Mouse (Mus musculus) liver, adult 2 months (tissue): ENCODE results near the gene Adgrl1. TPM values are rescaled to one million over a fixed set of nuclear protein-coding genes. Genes with fewer than 3 reads are reported as not detected.

Source experiments
- DNase-seq: peaks from one replicate; pipeline ENCODE4 v3.0.0-alpha.2; 2011; ENCODE audit warnings: low read depth, low spot score; ENCODE audit errors: extremely low read depth
- H3K27ac ChIP-seq: fragments of 200-500 bp; replicated peaks from 2 replicates; pipeline ENCODE4 v1.5.1; 2012; ENCODE audit warnings: low read depth, mild to moderate bottlenecking, control low read depth, inconsistent platforms, low read length; ENCODE audit not compliant: insufficient read depth
- H3K27me3 ChIP-seq: fragments of 200-500 bp; 2 replicates; pipeline ENCODE4 v1.6.1; 2012; ENCODE audit warnings: mild to moderate bottlenecking, moderate library complexity, low read length, inconsistent platforms; ENCODE audit not compliant: control insufficient read depth, insufficient read depth
- H3K36me3 ChIP-seq: fragments of 200-500 bp; 2 replicates; pipeline ENCODE4 v1.6.1; 2012; ENCODE audit warnings: low read length, inconsistent platforms; ENCODE audit not compliant: control insufficient read depth, insufficient read depth
- H3K4me1 ChIP-seq: fragments of 200-500 bp; 2 replicates; pipeline ENCODE4 v1.6.1; 2011; ENCODE audit warnings: low read length; ENCODE audit not compliant: control insufficient read depth, insufficient read depth
- H3K4me3 ChIP-seq: fragments of 200-500 bp; 2 replicates; pipeline ENCODE4 v1.5.1; 2011; ENCODE audit warnings: low read depth, mild to moderate bottlenecking, control low read depth, low read length, moderate library complexity; ENCODE audit not compliant: insufficient read depth
- H3K79me2 ChIP-seq: fragments of 200-500 bp; 2 replicates; pipeline ENCODE4 v1.6.1; 2012; ENCODE audit warnings: inconsistent platforms, mild to moderate bottlenecking, low read length, moderate library complexity; ENCODE audit not compliant: control insufficient read depth, insufficient read depth
- H3K9ac ChIP-seq: fragments of 200-500 bp; 2 replicates; pipeline ENCODE4 v1.6.1; 2012; ENCODE audit warnings: low read depth, mild to moderate bottlenecking, control low read depth, inconsistent platforms, low read length
- CTCF ChIP-seq: fragments of 200-500 bp; IDR thresholded peaks from 2 replicates; pipeline ENCODE4 v1.5.1; 2011; ENCODE audit warnings: low read depth, low read length, control low read depth
- POLR2A ChIP-seq: fragments of 200-500 bp; IDR thresholded peaks from 2 replicates; pipeline ENCODE4 v1.6.1; 2011; ENCODE audit warnings: low read length, control low read depth; ENCODE audit not compliant: insufficient read depth; ENCODE audit errors: extremely low read depth
- WGBS: fragments of 180-500 bp; shearing (Covaris S2); methylation state at CpG from one replicate; pipeline ENCODE4 v1.1.7; 2018; 5-methylcytosine and 5-hydroxymethylcytosine counted together
- polyA plus RNA-seq: library from polyadenylated mRNA; depleted of rRNA; stranded (reverse); fragments of >200 nt; gene quantifications from 2 replicates; pipeline ENCODE4 v1.2.3, GENCODE M21; 2012
- total RNA-seq: library from RNA; depleted of rRNA; stranded (reverse); fragments of >200 nt; gene quantifications from 2 replicates; pipeline ENCODE4 v1.2.3, GENCODE M21; 2014

Adgrl1 gene
- total and polyA plus RNA-seq, 2 experiments, result 1.6 to 3.5 TPM

DNA sequence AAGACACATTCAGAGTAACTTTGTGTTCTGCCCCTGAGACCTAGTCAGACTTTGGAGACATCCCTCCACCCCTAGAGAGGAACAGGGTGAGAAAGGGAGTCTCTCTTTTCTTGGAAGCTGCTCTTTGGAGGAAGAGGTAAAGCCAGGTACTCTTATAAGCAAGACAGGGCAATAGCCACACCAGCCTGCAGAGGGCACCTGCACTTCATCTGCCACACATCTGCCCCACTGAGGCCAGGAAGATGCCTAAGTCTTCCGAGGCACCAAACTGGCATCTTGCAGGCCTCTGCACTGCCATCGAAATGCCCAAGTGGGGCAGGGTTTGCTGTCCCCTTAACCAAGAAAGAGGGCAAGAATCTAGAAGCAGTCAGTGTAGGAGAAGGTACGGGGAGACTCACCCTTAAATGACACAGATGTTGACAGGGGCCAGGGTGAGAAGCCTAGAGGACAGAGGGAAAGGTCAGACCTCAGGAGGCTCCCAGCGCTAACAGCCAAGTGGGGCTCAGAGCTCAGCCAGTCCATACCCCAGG is 76.3 kb downstream of the Adgrl1 start:
- Histone ChIP-seq H3K79me2 (peaks cover 32% of the 10 kb centered on the region; the same call in 1 of the 2 replicates), H3K9ac (no peak overlapping the region), H3K27ac (no peak overlapping the region), H3K4me3 (no peak overlapping the region), H3K36me3 (peaks cover under 1% of the 10 kb centered on the region; the same call in 1 of the 2 replicates), H3K27me3 (no peaks in the 10 kb centered on the region), H3K4me1 (peaks cover 24% of the 10 kb centered on the region)
- DNase-seq, result peak; percentile 45
- TF ChIP-seq CTCF (peak; percentile 87), POLR2A (no peak)
- WGBS, result 47% methylated on average over 4 of the region's 4 CpGs

DNA sequence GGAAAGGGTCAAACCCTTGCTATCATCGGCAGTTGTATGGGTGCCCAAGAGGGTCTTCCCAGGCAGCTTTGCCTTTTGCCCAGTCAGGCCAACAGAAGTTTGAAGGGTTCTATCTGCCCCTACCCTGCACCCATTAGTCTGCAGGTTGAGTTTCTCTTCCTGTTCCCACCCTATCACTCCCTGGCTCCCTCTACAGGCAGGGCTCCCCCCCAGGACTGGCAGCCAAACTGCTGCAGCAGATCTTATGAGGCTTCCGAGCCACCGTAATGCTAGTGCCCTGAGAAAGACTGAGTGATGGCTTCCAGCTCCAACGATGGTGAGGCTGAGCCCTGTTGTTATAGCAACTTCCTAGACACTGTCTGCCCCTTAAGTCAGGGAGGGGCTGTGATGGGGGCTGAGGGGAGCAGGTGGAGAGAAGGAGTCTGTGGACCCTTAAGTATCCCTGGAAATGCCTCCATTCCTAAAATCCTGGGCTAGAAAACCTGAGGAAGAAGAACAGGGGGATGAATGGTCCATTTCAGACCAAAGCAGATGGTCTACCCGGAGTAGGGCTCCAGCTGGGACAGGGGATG is 77.0 kb downstream of the Adgrl1 start:
- peaks cover 18% of the 10 kb centered on the region for H3K4me1 ChIP-seq
- H3K9ac ChIP-seq, result no peak overlapping the region
- 80% methylated on average over 5 of the region's 5 CpGs for WGBS
- TF ChIP-seq POLR2A, result no peak
- TF ChIP-seq CTCF, result peak; percentile 50
- no peaks in the 10 kb centered on the region for H3K27me3 ChIP-seq
- H3K79me2 ChIP-seq, result peaks cover 32% of the 10 kb centered on the region; the same call in 1 of the 2 replicates
- H3K27ac ChIP-seq, result peak overlapping the region; percentile 40
- DNase-seq, result no peak
- no peak overlapping the region for H3K4me3 ChIP-seq
- peaks cover 5% of the 10 kb centered on the region; the same call in 1 of the 2 replicates for H3K36me3 ChIP-seq

GRCm38 (mm10) chr8:83977646-83978045 is 77.7 kb downstream of the Adgrl1 start:
- Histone ChIP-seq H3K79me2 (peaks cover 32% of the 10 kb centered on the region; the same call in 1 of the 2 replicates), H3K36me3 (peaks cover 5% of the 10 kb centered on the region; the same call in 1 of the 2 replicates), H3K27me3 (no peaks in the 10 kb centered on the region), H3K27ac (peak overlapping the region; percentile 40), H3K9ac (no peak overlapping the region), H3K4me3 (no peak overlapping the region), H3K4me1 (peaks cover 15% of the 10 kb centered on the region)
- peak; percentile 59 for DNase-seq
- TF ChIP-seq CTCF, result no peak
- no peak for TF ChIP-seq POLR2A
- WGBS, result 16% methylated on average over 6 of the region's 6 CpGs

- no peak for DNase-seq
- Histone ChIP-seq H3K27ac (no peak overlapping the region), H3K36me3 (peaks cover 5% of the 10 kb centered on the region; the same call in 1 of the 2 replicates), H3K9ac (no peak overlapping the region), H3K4me1 (peaks cover 15% of the 10 kb centered on the region), H3K79me2 (peaks cover 28% of the 10 kb centered on the region; the same call in 1 of the 2 replicates), H3K4me3 (no peak overlapping the region), H3K27me3 (no peaks in the 10 kb centered on the region)
- 90% methylated on average over 9 of the region's 9 CpGs for WGBS
- TF ChIP-seq CTCF (no peak), POLR2A (no peak)
Measured at GRCm38 (mm10) chr8:83978200-83978599, 78.3 kb downstream of the Adgrl1 start.

DNA sequence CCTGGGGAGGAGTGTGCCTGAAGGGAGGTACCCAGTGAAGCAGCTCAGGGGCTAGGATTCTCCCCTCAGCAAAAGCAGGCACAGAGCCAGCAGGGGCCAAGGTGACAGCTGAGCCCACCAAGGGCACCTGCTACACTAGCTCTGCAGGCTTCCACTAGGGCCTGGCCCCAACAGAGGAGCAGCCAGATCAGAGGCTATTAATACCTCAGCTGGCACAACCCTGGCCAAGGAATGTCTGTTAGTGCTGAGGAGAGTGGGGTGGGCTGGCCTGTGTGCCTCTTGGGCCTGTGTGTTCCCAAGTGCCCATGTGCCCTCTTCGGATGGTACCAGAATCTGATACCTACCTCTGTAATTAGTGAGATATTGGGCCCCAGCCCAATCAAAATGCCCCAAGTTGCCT is 80.3 kb downstream of the Adgrl1 start:
- peaks cover 16% of the 10 kb centered on the region; the same call in 1 of the 2 replicates for H3K79me2 ChIP-seq
- H3K27ac ChIP-seq, result no peak overlapping the region
- TF ChIP-seq POLR2A (no peak), CTCF (no peak)
- H3K9ac ChIP-seq, result no peak overlapping the region
- H3K4me1 ChIP-seq, result peaks cover 10% of the 10 kb centered on the region
- DNase-seq, result no peak
- 90% methylated on average over 1 of the region's 1 CpGs for WGBS
- no peaks in the 10 kb centered on the region for H3K27me3 ChIP-seq
- peaks cover 11% of the 10 kb centered on the region; the same call in 1 of the 2 replicates for H3K36me3 ChIP-seq
- H3K4me3 ChIP-seq, result no peak overlapping the region

GRCm38 (mm10) chr8:83980845-83981244 is 80.9 kb downstream of the Adgrl1 start:
- TF ChIP-seq CTCF (peak; percentile 27; the same call in 1 of the 2 replicates), POLR2A (no peak)
- WGBS, result 30% methylated on average over 8 of the region's 8 CpGs
- Histone ChIP-seq H3K9ac (no peak overlapping the region), H3K36me3 (peaks cover 13% of the 10 kb centered on the region; the same call in 1 of the 2 replicates), H3K27me3 (no peaks in the 10 kb centered on the region), H3K79me2 (peaks cover 16% of the 10 kb centered on the region; the same call in 1 of the 2 replicates), H3K4me3 (no peak overlapping the region), H3K27ac (no peak overlapping the region), H3K4me1 (peaks cover 10% of the 10 kb centered on the region)
- DNase-seq, result no peak
